Mouse (Mus musculus) kidney, postnatal 0 days (tissue): ENCODE measurements around the gene B3gat1. TPM values are rescaled to one million over a fixed set of nuclear protein-coding genes. Genes with fewer than 3 reads are reported as not detected.

Source experiments
- ATAC-seq: fragments of 200-750 bp; cut with Nextera tagmentation; replicated peaks from 2 replicates; pipeline ENCODE4 v1.8.0; 2017; ENCODE audit warnings: low read depth, moderate number of reproducible peaks, moderate TSS enrichment, moderate library complexity; ENCODE audit not compliant: low FRiP score
- DNase-seq: peaks from one replicate; pipeline ENCODE4 v3.0.0-alpha.2; 2016; ENCODE audit warnings: low spot score
- H3K27ac ChIP-seq: fragments of 300-500 bp; sonication (generic); 2 replicates; pipeline ENCODE4 v1.5.1; 2014; ENCODE audit warnings: mild to moderate bottlenecking
- H3K27me3 ChIP-seq: fragments of 300-500 bp; sonication (generic); 2 replicates; pipeline ENCODE4 v1.6.1; 2014; ENCODE audit warnings: low read length, mixed read lengths; ENCODE audit not compliant: insufficient read depth
- H3K36me3 ChIP-seq: fragments of 300-500 bp; sonication (generic); 2 replicates; pipeline ENCODE4 v1.6.1; 2014; ENCODE audit warnings: low read length, mixed read lengths; ENCODE audit not compliant: insufficient read depth
- H3K4me1 ChIP-seq: fragments of 300-500 bp; sonication (generic); replicated peaks from 2 replicates; pipeline ENCODE4 v1.6.1; 2014; ENCODE audit warnings: antibody characterized with exemption, low read length, mixed read lengths; ENCODE audit not compliant: insufficient read depth
- H3K4me2 ChIP-seq: fragments of 300-500 bp; sonication (generic); 2 replicates; pipeline ENCODE4 v1.6.1; 2014; ENCODE audit warnings: mild to moderate bottlenecking, low read length, moderate library complexity, mixed read lengths
- H3K4me3 ChIP-seq: fragments of 300-500 bp; sonication (generic); replicated peaks from 2 replicates; pipeline ENCODE4 v1.5.1; 2014; ENCODE audit warnings: low read depth, low read length
- H3K9ac ChIP-seq: fragments of 300-500 bp; sonication (generic); 2 replicates; pipeline ENCODE4 v1.6.1; 2014; ENCODE audit warnings: low read depth, low read length
- H3K9me3 ChIP-seq: fragments of 300-500 bp; sonication (generic); replicated peaks from 2 replicates; pipeline ENCODE4 v1.6.1; 2016; ENCODE audit warnings: low read length, inconsistent platforms, mixed read lengths
- CTCF ChIP-seq: IDR thresholded peaks from 2 replicates; pipeline ENCODE4 v1.5.1; 2016; ENCODE audit warnings: antibody characterized with exemption, low read depth, mild to moderate bottlenecking, moderate library complexity
- WGBS: fragments of 180-500 bp; shearing (Covaris S2); extraction: QIAGEN DNeasy Blood & Tissue Kit; methylation state at CpG from one replicate; pipeline ENCODE4 v1.1.7; 2014; 5-methylcytosine and 5-hydroxymethylcytosine counted together
- polyA plus RNA-seq: library from polyadenylated mRNA; unstranded; fragments of >200 nt; fragmentation: Nextera tagmentation; extraction: Ambion mirVana; gene quantifications from 2 replicates; pipeline ENCODE4 v1.2.1, GENCODE M21; 2015

B3gat1 gene
- polyA plus RNA-seq, 1 experiment from 2014 or later: 0.08 TPM

DNA sequence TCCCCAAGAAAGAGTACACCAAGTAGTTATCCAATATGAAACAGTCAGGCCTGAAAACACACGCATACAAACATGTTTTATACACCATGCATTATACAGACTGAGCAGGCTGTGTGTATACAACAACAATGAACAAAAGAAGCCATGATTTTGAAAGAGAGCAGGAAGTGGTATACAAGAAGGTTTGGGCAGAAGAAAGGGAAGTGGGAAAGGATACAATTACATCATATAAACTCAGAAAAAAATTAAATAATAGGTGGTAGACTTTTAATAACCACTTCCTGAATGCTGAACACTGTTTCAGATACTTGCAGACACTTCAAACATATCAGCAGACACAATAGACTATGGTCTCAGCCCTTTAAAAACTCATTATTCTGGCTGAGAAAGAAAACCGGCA is 75.2 kb downstream of the B3gat1 start:
- Histone ChIP-seq H3K9me3 (no peaks in the 10 kb centered on the region), H3K4me1 (no peaks in the 10 kb centered on the region), H3K4me3 (no peak overlapping the region), H3K27me3 (no peaks in the 10 kb centered on the region), H3K27ac (no peak overlapping the region), H3K36me3 (no peaks in the 10 kb centered on the region), H3K9ac (no peak overlapping the region), H3K4me2 (no peak overlapping the region)
- DNase-seq (no peak), ATAC-seq (no peak)
- WGBS: 74% methylated on average over 2 of the region's 2 CpGs
- no peak for TF ChIP-seq CTCF

Other genes starting within 250 kb of the B3gat1 start
- 47.5 and 50.2 TPM in 2 replicates for gene Glb1l2, start 72.7 kb downstream of the B3gat1 start, polyA plus RNA-seq
- gene Glb1l3, start 127.2 kb downstream of the B3gat1 start, polyA plus RNA-seq: not detected in 2 replicates
- gene Gm1110, start 189.4 kb downstream of the B3gat1 start, polyA plus RNA-seq: not detected in 2 replicates